In the genomic region with DNA sequence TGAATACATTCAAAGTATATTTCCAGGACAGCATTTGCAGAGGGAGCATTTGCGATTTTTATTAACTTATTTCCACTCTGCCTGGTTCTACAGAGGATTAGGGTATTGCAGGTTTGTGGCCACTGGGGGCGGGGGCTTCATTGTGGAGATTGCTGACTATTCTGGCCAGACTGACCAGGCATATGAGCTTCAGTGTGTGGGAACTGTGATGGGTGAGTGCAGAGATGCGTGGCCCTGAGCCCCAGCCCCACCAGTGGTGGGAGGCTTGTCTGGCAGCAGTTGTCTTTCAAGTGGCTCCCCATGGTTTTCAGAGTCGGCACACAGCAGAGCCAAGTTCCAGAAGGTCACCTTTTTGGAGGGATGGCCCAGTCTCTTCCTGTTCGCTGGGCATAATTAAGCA, we compare ENCODE assay signal across 25 mouse cellular contexts. TPM values are rescaled to one million over a fixed set of nuclear protein-coding genes. Genes with fewer than 3 reads are reported as not detected.
"Had no signal": no experiment of that assay in that cellular context is flagged by ENCODE, and none has a peak within 500 bp of the region (broad histone marks: within the 10 kb centered on the region; RNA-seq: fewer than 3 reads in every experiment).

No protein-coding gene starts in this region.

- H3K9ac ChIP-seq: limb, embryonic 13.5 days; liver, embryonic 12.5 days; liver, embryonic 15.5 days; lung, embryonic 15.5 days; neural tube, embryonic 13.5 days had no signal

- ATAC-seq: intestine, postnatal 0 days; liver, embryonic 12.5 days had no signal

- H3K4me1 ChIP-seq: limb, embryonic 13.5 days; liver, embryonic 12.5 days; liver, embryonic 15.5 days; lung, embryonic 15.5 days; megakaryocyte, embryonic 14.5 days; neural tube, embryonic 13.5 days had no signal

- H3K36me3 ChIP-seq: limb, embryonic 10.5 days; limb, embryonic 13.5 days; liver, embryonic 12.5 days; liver, embryonic 15.5 days; lung, embryonic 15.5 days; midbrain, embryonic 10.5 days had no signal

- DNase-seq: kidney, adult 9 months; kidney, postnatal 25 days; layer of hippocampus, adult 9-11 months; liver; lung, adult 18-20 months; lung, postnatal 10 days; lung, postnatal 36 days; midbrain, embryonic 14.5 days; thymus, adult 18-20 months; thymus, postnatal 36 days had no signal

- H3K9me3 ChIP-seq: limb, embryonic 10.5 days; limb, embryonic 13.5 days; liver, embryonic 12.5 days; liver, embryonic 15.5 days; lung, embryonic 15.5 days; megakaryocyte, embryonic 14.5 days; midbrain, embryonic 10.5 days; neural tube, embryonic 13.5 days had no signal

- H3K4me3 ChIP-seq: layer of hippocampus, adult 2 months; limb, embryonic 10.5 days; limb, embryonic 13.5 days; liver, embryonic 12.5 days; liver, embryonic 15.5 days; lung, embryonic 15.5 days; megakaryocyte, embryonic 14.5 days; midbrain, embryonic 10.5 days; neural tube, embryonic 13.5 days had no signal

- H3K27ac ChIP-seq: layer of hippocampus, adult 2 months; limb, embryonic 13.5 days; liver, embryonic 12.5 days; liver, embryonic 15.5 days; lung, embryonic 15.5 days; midbrain, embryonic 10.5 days; neural tube, embryonic 13.5 days had no signal

- H3K27me3 ChIP-seq: limb, embryonic 13.5 days; liver, embryonic 12.5 days; liver, embryonic 15.5 days; megakaryocyte, embryonic 14.5 days; neural tube, embryonic 13.5 days had no signal

- H3K4me2 ChIP-seq: limb, embryonic 13.5 days; liver, embryonic 12.5 days; liver, embryonic 15.5 days; lung, embryonic 15.5 days; neural tube, embryonic 13.5 days had no signal

RNA-seq across cellular contexts. Expression of a gene that starts 32.2 kb away (rescaled TPM):
- polyA plus RNA-seq: spleen, adult 2 months had no signal

RNA-seq across cellular contexts. Expression of a gene that starts 32.5 kb away (rescaled TPM):
- total RNA-seq: layer of hippocampus, adult 2 months had no signal
- polyA plus RNA-seq: intestine, postnatal 0 days; large intestine, adult 2 months; limb, embryonic 10.5 days; liver, embryonic 12.5 days; liver, embryonic 15.5 days; midbrain, embryonic 10.5 days; small intestine, adult 2 months; spleen, adult 2 months; stomach, embryonic 16.5 days; urinary bladder, adult 2 months had no signal
